Mouse (Mus musculus) neural tube, embryonic 14.5 days (tissue): ENCODE data around the gene 3110001I22Rik. TPM values are rescaled to one million over a fixed set of nuclear protein-coding genes. Genes with fewer than 3 reads are reported as not detected.
A peak's percentile ranks its signal among the peaks of the same experiment; 100 is the strongest.
"Not testable (repeated sequence)": the region's sequence is repeated elsewhere in the genome, so short reads cannot be mapped to it uniquely, and the experiment has no call there.

Experiments
- ATAC-seq: fragments of 200-750 bp; cut with Nextera tagmentation; 2 replicates; pipeline ENCODE4 v1.8.0; 2017; ENCODE audit warnings: low read depth, mild to moderate bottlenecking, moderate TSS enrichment, moderate library complexity
- H3K27ac ChIP-seq: fragments of 300-500 bp; sonication (generic); 2 replicates; pipeline ENCODE4 v1.5.1; 2014; ENCODE audit warnings: low read depth, mild to moderate bottlenecking, control low read depth, low read length, moderate library complexity, mixed read lengths
- H3K27me3 ChIP-seq: fragments of 300-500 bp; sonication (generic); 2 replicates; pipeline ENCODE4 v1.6.1; 2014; ENCODE audit warnings: low read length; ENCODE audit not compliant: control insufficient read depth, insufficient read depth
- H3K36me3 ChIP-seq: fragments of 300-500 bp; sonication (generic); 2 replicates; pipeline ENCODE4 v1.6.1; 2014; ENCODE audit warnings: low read length, mixed read lengths; ENCODE audit not compliant: control insufficient read depth, insufficient read depth
- H3K4me1 ChIP-seq: fragments of 300-500 bp; sonication (generic); 2 replicates; pipeline ENCODE4 v1.6.1; 2014; ENCODE audit warnings: low read length; ENCODE audit not compliant: control insufficient read depth, insufficient read depth
- H3K4me2 ChIP-seq: fragments of 300-500 bp; sonication (generic); 2 replicates; pipeline ENCODE4 v1.6.1; 2014; ENCODE audit warnings: mild to moderate bottlenecking, low read depth, low read length, control low read depth
- H3K4me3 ChIP-seq: fragments of 300-500 bp; sonication (generic); 2 replicates; pipeline ENCODE4 v1.5.1; 2014; ENCODE audit warnings: low read depth, low read length, control low read depth, mixed read lengths
- H3K9ac ChIP-seq: fragments of 300-500 bp; sonication (generic); replicated peaks from 2 replicates; pipeline ENCODE4 v1.6.1; 2014; ENCODE audit warnings: low read depth, mild to moderate bottlenecking, control low read depth, low read length, mixed read lengths
- H3K9me3 ChIP-seq: fragments of 300-500 bp; sonication (generic); 2 replicates; pipeline ENCODE4 v1.6.1; 2016; ENCODE audit warnings: low read length; ENCODE audit not compliant: control insufficient read depth
- WGBS: fragments of 180-500 bp; shearing (Covaris S2); extraction: QIAGEN DNeasy Blood & Tissue Kit; methylation state at CpG from one replicate; pipeline ENCODE4 v1.1.7; 2014; 5-methylcytosine and 5-hydroxymethylcytosine counted together
- polyA plus RNA-seq: library from polyadenylated mRNA; unstranded; fragments of >200 nt; fragmentation: Nextera tagmentation; extraction: Ambion mirVana; gene quantifications from 2 replicates; pipeline ENCODE4 v1.2.1, GENCODE M21; 2014

The 3110001I22Rik gene
- polyA plus RNA-seq, 1 experiment from 2014 or later = 7.7 TPM

- ATAC-seq = peak; percentile 94
- H3K4me2 ChIP-seq = peak within 1 kb of the TSS; percentile 87
- under 1% methylated on average over 32 of the region's 35 CpGs for WGBS
- peak within 1 kb of the TSS; percentile 76 for H3K27ac ChIP-seq
- peaks cover 12% of the 10 kb centered on the region for H3K4me1 ChIP-seq
- no peaks in the 10 kb centered on the region for H3K9me3 ChIP-seq
- H3K4me3 ChIP-seq = peak within 1 kb of the TSS; percentile 67
- H3K27me3 ChIP-seq = no peaks in the 10 kb centered on the region
- H3K36me3 ChIP-seq = no peaks in the 10 kb centered on the region; the same call in 1 of the 2 replicates
- H3K9ac ChIP-seq = peak within 1 kb of the TSS; percentile 78
These were observed 3.8 kb upstream of the 3110001I22Rik start, which contains the start of gene Parn for GRCm38 (mm10) chr16:13667878-13668343. Gene Parn (minus strand): TSS chr16:13668170.

DNA sequence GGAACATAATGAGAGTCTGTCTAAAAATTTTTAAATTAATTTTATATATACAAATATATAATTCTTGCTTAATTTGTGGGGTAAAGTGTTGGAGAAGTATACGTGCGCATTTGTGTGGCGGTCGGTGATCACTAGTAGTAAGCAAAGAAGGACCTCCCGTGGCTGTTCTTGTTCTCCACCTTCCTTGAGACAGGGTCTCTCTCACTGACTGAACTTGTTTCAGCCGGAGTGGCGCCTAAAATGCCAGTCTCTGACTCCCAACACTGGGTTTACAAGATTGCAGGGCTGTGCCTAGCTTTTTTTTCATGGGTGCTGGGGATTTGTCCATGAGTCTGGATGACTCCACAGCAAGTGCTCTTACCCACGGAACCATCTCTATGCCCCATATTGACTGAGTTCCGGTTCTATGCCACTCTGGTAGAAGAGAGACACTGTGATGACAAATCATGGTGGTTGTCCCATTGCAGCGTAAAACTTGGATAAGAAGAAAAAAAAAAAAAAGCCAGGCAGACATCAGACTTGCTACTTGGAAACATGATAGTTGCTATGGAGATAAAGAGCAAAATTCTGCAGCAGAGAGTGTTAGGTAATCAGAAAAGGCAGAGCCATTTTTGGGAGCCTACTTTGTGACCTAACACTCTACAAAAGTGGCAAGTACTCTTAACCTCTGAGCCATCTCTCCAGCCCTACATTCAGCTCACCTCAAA lies 3.2 kb upstream of the 3110001I22Rik start:
- Histone ChIP-seq H3K9me3 (no peaks in the 10 kb centered on the region), H3K4me3 (peak overlapping the region; percentile 67), H3K27me3 (no peaks in the 10 kb centered on the region), H3K9ac (no peak overlapping the region), H3K4me2 (peak overlapping the region; percentile 87), H3K4me1 (peaks cover 18% of the 10 kb centered on the region), H3K36me3 (no peaks in the 10 kb centered on the region), H3K27ac (peak overlapping the region; percentile 76)
- 80% methylated on average over 10 of the region's 10 CpGs for WGBS
- no peak for ATAC-seq

DNA sequence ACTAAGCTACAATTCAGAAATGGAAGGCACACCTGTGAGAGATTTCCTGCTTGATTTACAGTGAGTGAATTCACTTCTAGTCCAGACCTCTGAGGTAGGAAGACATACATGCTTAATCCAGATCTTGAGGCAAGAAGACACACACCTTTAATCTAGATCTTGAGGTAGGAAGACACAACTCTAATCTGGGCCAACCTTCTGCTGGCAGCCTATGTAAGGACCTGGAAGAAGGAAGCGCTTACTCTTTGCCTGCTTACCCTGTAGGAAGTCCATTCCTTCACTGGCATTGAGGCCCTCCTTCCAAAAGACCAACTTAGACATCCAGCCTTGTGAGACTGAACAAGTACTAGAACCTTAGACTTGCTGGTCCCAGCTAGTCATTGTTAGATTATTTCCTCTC lies 2.4 kb upstream of the 3110001I22Rik start:
- Histone ChIP-seq H3K9me3 (no peaks in the 10 kb centered on the region), H3K4me3 (no peak overlapping the region), H3K36me3 (no peaks in the 10 kb centered on the region), H3K27me3 (no peaks in the 10 kb centered on the region), H3K27ac (no peak overlapping the region), H3K9ac (no peak overlapping the region), H3K4me2 (no peak overlapping the region), H3K4me1 (peaks cover 18% of the 10 kb centered on the region)
- WGBS = 93% methylated on average over 1 of the region's 1 CpGs
- no peak for ATAC-seq

DNA sequence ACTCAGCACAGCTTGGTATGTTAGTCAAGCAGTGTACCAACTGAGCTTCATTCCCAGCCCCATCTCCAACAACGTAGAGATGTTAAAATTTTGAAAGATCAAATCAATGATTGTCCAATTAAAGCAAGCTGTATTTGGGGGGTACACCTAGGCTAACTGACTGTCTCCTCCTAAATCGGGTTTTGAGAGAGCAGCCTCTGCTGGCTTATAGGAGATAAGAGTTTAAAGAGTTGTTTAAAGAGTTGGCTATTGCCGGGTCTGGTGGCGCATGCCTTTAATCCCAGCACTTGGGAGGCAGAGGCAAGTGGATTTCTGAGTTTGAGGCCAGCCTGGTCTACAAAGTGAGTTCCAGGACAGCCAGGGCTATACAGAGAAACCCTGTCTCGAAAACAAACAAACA lies 833 bp upstream of the 3110001I22Rik start:
- H3K9me3 ChIP-seq, H3K36me3 ChIP-seq, H3K9ac ChIP-seq, ATAC-seq, H3K27ac ChIP-seq, H3K4me3 ChIP-seq, H3K27me3 ChIP-seq: not testable (repeated sequence)
- Histone ChIP-seq H3K4me1 (peaks cover 18% of the 10 kb centered on the region), H3K4me2 (peak overlapping the region; percentile 57)
- 79% methylated on average over 5 of the region's 5 CpGs for WGBS

- Histone ChIP-seq H3K4me1 (peaks cover 14% of the 10 kb centered on the region), H3K36me3 (peaks cover 7% of the 10 kb centered on the region; the same call in 1 of the 2 replicates), H3K9ac (peak overlapping the region; percentile 80), H3K4me3 (peak overlapping the region; percentile 89), H3K27ac (peak overlapping the region; percentile 41; the same call in 1 of the 2 replicates), H3K4me2 (peak overlapping the region; percentile 88), H3K27me3 (no peaks in the 10 kb centered on the region), H3K9me3 (no peaks in the 10 kb centered on the region)
- ATAC-seq = no peak
- 2% methylated on average over 20 of the region's 20 CpGs for WGBS
These were observed 713 bp downstream of the 3110001I22Rik start for GRCm38 (mm10) chr16:13672386-13672898.

DNA sequence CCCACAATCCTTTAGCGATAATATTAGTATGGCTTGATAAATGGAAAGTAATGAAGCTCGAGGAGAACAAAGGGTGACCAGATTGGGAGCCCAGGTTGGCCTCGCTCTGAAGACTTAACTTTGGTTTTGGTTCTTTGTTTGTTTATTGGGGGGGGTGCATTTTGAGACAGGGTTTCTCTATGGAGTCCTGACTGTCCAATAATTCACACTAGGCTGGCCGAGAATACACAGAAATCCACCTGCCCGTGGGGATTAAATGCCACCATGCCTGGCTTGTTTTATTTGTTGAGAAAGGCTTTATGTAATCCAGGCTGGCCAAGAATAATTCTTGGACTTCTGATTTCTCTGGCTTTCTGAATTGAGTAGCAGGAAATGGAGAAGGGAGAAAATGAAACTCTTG lies 1.4 kb downstream of the 3110001I22Rik start:
- H3K4me1 ChIP-seq = peaks cover 12% of the 10 kb centered on the region
- peak overlapping the region; percentile 88; the same call in 1 of the 2 replicates for H3K4me2 ChIP-seq
- peaks cover 7% of the 10 kb centered on the region; the same call in 1 of the 2 replicates for H3K36me3 ChIP-seq
- H3K27me3 ChIP-seq = no peaks in the 10 kb centered on the region
- H3K27ac ChIP-seq = no peak overlapping the region
- peak overlapping the region; percentile 89; the same call in 1 of the 2 replicates for H3K4me3 ChIP-seq
- ATAC-seq = no peak
- no peaks in the 10 kb centered on the region for H3K9me3 ChIP-seq
- WGBS = 81% methylated on average over 5 of the region's 5 CpGs
- H3K9ac ChIP-seq = no peak overlapping the region

DNA sequence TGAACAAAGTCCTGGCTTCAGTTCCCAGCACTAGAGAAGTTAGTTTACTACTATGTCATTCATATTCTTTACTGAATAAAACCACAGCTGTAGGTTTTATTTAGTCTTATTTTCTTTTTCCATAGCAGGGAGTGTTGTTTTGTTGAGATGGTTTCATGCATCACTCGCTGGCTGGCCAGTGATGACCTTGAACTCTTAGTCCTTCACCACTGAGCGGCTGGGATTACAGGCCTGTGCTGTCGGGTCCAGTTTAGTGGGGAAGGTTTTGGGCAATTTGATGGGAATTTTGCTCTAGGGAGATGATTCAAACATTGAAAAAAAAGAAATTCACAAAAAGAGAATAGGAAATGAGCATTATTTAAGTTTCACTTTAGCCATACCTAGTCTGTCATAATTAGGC lies 2.8 kb downstream of the 3110001I22Rik start:
- Histone ChIP-seq H3K36me3 (peaks cover 7% of the 10 kb centered on the region; the same call in 1 of the 2 replicates), H3K27ac (no peak overlapping the region), H3K9ac (no peak overlapping the region), H3K27me3 (no peaks in the 10 kb centered on the region), H3K4me3 (no peak overlapping the region), H3K9me3 (no peaks in the 10 kb centered on the region), H3K4me2 (no peak overlapping the region), H3K4me1 (peaks cover 12% of the 10 kb centered on the region)
- ATAC-seq = no peak
- 95% methylated on average over 3 of the region's 3 CpGs for WGBS

DNA sequence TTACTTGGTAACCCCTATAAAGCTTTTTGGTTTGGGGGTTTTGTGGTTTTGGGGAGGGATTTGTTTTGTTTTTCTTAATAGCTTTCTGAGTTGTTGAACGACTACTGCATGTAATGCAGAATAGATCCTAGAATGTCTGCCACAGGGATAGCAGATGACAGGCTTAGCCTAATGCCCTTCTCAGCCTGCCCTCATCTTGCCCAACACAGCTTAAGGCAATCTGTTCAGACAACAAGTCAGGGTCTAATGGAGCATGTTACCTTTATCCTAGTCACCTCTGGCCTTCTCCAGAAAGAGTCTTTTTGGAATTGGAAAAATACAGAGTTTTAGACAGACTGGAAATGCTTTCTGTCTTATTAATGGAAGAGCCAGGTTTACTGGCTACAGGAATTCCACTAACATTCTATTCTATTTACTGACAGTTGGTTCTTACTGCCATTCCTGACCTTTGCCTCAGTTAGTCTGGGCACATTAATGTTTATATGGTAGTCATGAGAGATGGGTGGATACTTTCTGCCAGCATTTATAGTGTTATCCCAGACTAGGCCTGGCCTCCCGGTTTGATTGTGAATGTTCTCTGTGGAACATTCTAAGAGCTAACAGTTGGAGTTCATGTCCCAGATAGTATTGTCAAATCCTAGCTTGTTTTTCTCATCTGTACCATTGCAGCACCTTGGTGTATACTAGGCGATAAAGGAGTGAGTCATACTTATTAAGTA lies 7.0 kb downstream of the 3110001I22Rik start:
- 91% methylated on average over 3 of the region's 3 CpGs for WGBS
- Histone ChIP-seq H3K27me3 (no peaks in the 10 kb centered on the region), H3K27ac (no peak overlapping the region), H3K4me1 (no peaks in the 10 kb centered on the region), H3K4me2 (no peak overlapping the region), H3K9ac (no peak overlapping the region), H3K36me3 (peaks cover 7% of the 10 kb centered on the region; the same call in 1 of the 2 replicates), H3K9me3 (no peaks in the 10 kb centered on the region), H3K4me3 (no peak overlapping the region)
- ATAC-seq = no peak

DNA sequence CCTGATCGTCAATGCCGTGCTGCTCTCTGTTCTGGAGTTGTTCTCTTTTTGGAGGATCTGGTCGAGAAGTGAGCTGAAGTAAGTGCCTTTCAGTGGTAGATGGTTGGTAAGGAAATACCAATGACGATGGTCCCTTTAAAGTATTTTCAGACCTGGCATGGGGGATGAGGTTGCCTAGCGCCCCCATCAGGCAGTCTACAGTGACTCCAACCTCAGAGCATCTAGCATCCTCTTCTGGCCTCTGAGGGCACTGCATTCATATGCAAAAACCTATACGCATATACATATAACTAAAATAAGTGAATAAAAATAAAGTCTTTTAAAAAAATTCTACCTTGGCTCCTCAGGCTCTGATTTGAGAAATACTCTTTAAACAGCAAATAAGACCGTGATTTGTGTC lies 27.3 kb downstream of the 3110001I22Rik start:
- WGBS = 88% methylated on average over 7 of the region's 7 CpGs
- no peaks in the 10 kb centered on the region for H3K27me3 ChIP-seq

More for the DNA sequence above, 27.3 kb downstream of the 3110001I22Rik start:
- Histone ChIP-seq H3K36me3 (peaks cover 54% of the 10 kb centered on the region; the same call in 1 of the 2 replicates), H3K9ac (no peak overlapping the region), H3K4me3 (no peak overlapping the region), H3K9me3 (no peaks in the 10 kb centered on the region), H3K27ac (no peak overlapping the region), H3K4me2 (no peak overlapping the region), H3K4me1 (no peaks in the 10 kb centered on the region)
- ATAC-seq = no peak
